Comparison of ENCODE assay signal across 11 mouse cellular contexts in genomic region chr5:52309317-52310060, GRCm38 (mm10). TPM values are rescaled to one million over a fixed set of nuclear protein-coding genes. Genes with fewer than 3 reads are reported as not detected.
DNase-seq lines count a peak whose midpoint lies in the region; ATAC-seq and TF ChIP-seq lines count a peak whose summit lies in the region.
"Had no signal": no experiment of that assay in that cellular context is flagged by ENCODE, and none has a peak within 500 bp of the region (broad histone marks: within the 10 kb centered on the region; RNA-seq: fewer than 3 reads in every experiment).

No protein-coding gene starts in this region.

- no peak for TF ChIP-seq POLR2A in lung, adult 2 months (IDR thresholded peaks at IDR 0.05; ENCODE audit: borderline replicate concordance, extremely low read depth, low read depth, low read length)

- H3K4me1 ChIP-seq in heart, embryonic 12.5 days (replicated peaks), result no peaks in the 10 kb centered on the region
- no peaks in the 10 kb centered on the region for H3K4me1 ChIP-seq in lung, adult 2 months (ENCODE audit: control insufficient read depth, insufficient read depth, low read length)

- no peak overlapping the region for H3K27ac ChIP-seq in heart, embryonic 12.5 days (ENCODE audit: poor library complexity, severe bottlenecking)
- H3K27ac ChIP-seq: macrophage had no signal

- no peak overlapping the region for H3K9ac ChIP-seq in heart, embryonic 12.5 days

- DNase-seq in heart, adult 18-20 months, result peak; percentile 84 to 89
- DNase-seq in adrenal gland, postnatal 25 days, result peak; percentile 56
- peak; percentile 48 to 73 for DNase-seq in gastrocnemius, postnatal 36 days
- DNase-seq in lung, adult 2 months, result peak; percentile 14
- peak; percentile 23 for DNase-seq in telencephalon, adult 2 months (ENCODE audit: low read depth, low spot score)
- no peak for DNase-seq in kidney, postnatal 14 days
- DNase-seq in spleen, postnatal 36 days (ENCODE audit: low spot score in 2 of 2), result no peak

- TF ChIP-seq CTCF in lung, adult 2 months (IDR thresholded peaks at IDR 0.05; ENCODE audit: insufficient read depth, low read length), result no peak

- peaks cover 3% of the 10 kb centered on the region; the same call in 1 of the 2 replicates for H3K9me3 ChIP-seq in heart, embryonic 12.5 days (replicated peaks)

- no peaks in the 10 kb centered on the region for H3K27me3 ChIP-seq in heart, embryonic 12.5 days (replicated peaks)
- H3K27me3 ChIP-seq: CH12.LX had no signal

- 73% methylated on average over 11 of the region's 11 CpGs for WGBS in heart, embryonic 12.5 days
- 75% methylated on average over 11 of the region's 11 CpGs for WGBS in lung, adult 2 months

- intact Hi-C loops in gastrocnemius, postnatal 36 days (cut with DNase I), result no loop called here

- H3K36me3 ChIP-seq in heart, embryonic 12.5 days, result no peaks in the 10 kb centered on the region

- ATAC-seq in heart, embryonic 12.5 days (ENCODE audit: insufficient number of reproducible peaks, low FRiP score), result no peak

- H3K4me2 ChIP-seq in heart, embryonic 12.5 days, result no peak overlapping the region

- H3K4me3 ChIP-seq in heart, embryonic 12.5 days, result no peak overlapping the region
- no peak overlapping the region for H3K4me3 ChIP-seq in lung, adult 2 months (replicated peaks; ENCODE audit: extremely low read depth, low read depth, low read length)

RNA-seq across cellular contexts. Expression of gene Sod3, which starts 54.1 kb away (rescaled TPM):
- total RNA-seq in heart, adult 18-20 months (2021), result 10 to 100 TPM; 14.6 to 15.8 TPM
- 0.09 and 0.14 TPM in 2 replicates for polyA plus RNA-seq in heart, embryonic 12.5 days (2016; fragmentation: Nextera tagmentation; extraction: Ambion mirVana)
- total RNA-seq in adrenal gland, postnatal 25 days (2021), result 211 and 224 TPM in 2 replicates
- total RNA-seq in gastrocnemius, postnatal 36 days (2021), result 1 to 10 TPM; 4.8 to 5.5 TPM
- 293 and 326 TPM in 2 replicates for polyA plus RNA-seq in lung, adult 2 months (2012; rRNA removed)
- total RNA-seq: CH12.LX; hematopoietic stem cell, adult 5-6 weeks had no signal

Comparison
In these comparisons a context has a peak if more than half of its experiments do, and no peak if none do; other contexts are left out.
1. DNase-seq: peak in heart, adult 18-20 months (2 of 2), adrenal gland, postnatal 25 days (single experiment), gastrocnemius, postnatal 36 days (2 of 2), lung, adult 2 months (single experiment) and telencephalon, adult 2 months (single experiment); none in kidney, postnatal 14 days (single experiment) and spleen, postnatal 36 days (0 of 2).
2. RNA of gene Sod3, which starts 54.1 kb away (total RNA-seq): 211 to 224 TPM in adrenal gland, postnatal 25 days; 14.6 to 15.8 TPM in heart, adult 18-20 months and 4.8 to 5.5 TPM in gastrocnemius, postnatal 36 days; every median in the first group is over 10 times any median in the second.